Mouse (Mus musculus) skeletal muscle tissue, adult 2 months (tissue): ENCODE measurements around the gene Fchsd2.
A peak's percentile ranks its signal among the peaks of the same experiment; 100 is the strongest.

Source experiments
- DNase-seq: peaks from one replicate; pipeline ENCODE4 v3.0.0-alpha.2; 2012; ENCODE audit warnings: low read depth, low spot score

Fchsd2 gene

GRCm38 (mm10) chr7:101191326-101191969 is 98.8 kb downstream of the Fchsd2 start:
- DNase-seq: no peak

- no peak for DNase-seq
These were observed 118.2 kb downstream of the Fchsd2 start for GRCm38 (mm10) chr7:101210826-101211225.

GRCm38 (mm10) chr7:101213515-101214263 is 121.0 kb downstream of the Fchsd2 start:
- peak; percentile 27 for DNase-seq

GRCm38 (mm10) chr7:101216724-101217123 is 124.1 kb downstream of the Fchsd2 start:
- no peak for DNase-seq

- DNase-seq: no peak
These were observed 130.8 kb downstream of the Fchsd2 start for GRCm38 (mm10) chr7:101223501-101223900.

- no peak for DNase-seq
These were observed 136.7 kb downstream of the Fchsd2 start for GRCm38 (mm10) chr7:101229336-101229735.

- DNase-seq: peak; percentile 25
These were observed 138.8 kb downstream of the Fchsd2 start for GRCm38 (mm10) chr7:101231458-101231857.

- no peak for DNase-seq
These were observed 140.1 kb downstream of the Fchsd2 start for GRCm38 (mm10) chr7:101232716-101233115.

GRCm38 (mm10) chr7:101236712-101237473 is 144.2 kb downstream of the Fchsd2 start:
- no peak for DNase-seq

GRCm38 (mm10) chr7:101248760-101249159 is 156.1 kb downstream of the Fchsd2 start:
- DNase-seq: no peak

- no peak for DNase-seq
These were observed 156.5 kb downstream of the Fchsd2 start for GRCm38 (mm10) chr7:101249173-101249572.

GRCm38 (mm10) chr7:101253071-101253470 is 160.4 kb downstream of the Fchsd2 start:
- DNase-seq: no peak

- no peak for DNase-seq
These were observed 165.8 kb downstream of the Fchsd2 start for GRCm38 (mm10) chr7:101258482-101258881.

- DNase-seq: no peak
These were observed 169.4 kb downstream of the Fchsd2 start for GRCm38 (mm10) chr7:101261941-101262546.

- DNase-seq: no peak
These were observed 170.8 kb downstream of the Fchsd2 start for GRCm38 (mm10) chr7:101263511-101263910.

- DNase-seq: no peak
These were observed 175.0 kb downstream of the Fchsd2 start for GRCm38 (mm10) chr7:101267457-101268259.

- no peak for DNase-seq
These were observed 178.9 kb downstream of the Fchsd2 start for GRCm38 (mm10) chr7:101271602-101272001.

GRCm38 (mm10) chr7:101272466-101273160 is 179.9 kb downstream of the Fchsd2 start:
- DNase-seq: no peak

- no peak for DNase-seq
These were observed 190.1 kb downstream of the Fchsd2 start for GRCm38 (mm10) chr7:101282721-101283120.

GRCm38 (mm10) chr7:101284504-101284903 is 191.8 kb downstream of the Fchsd2 start:
- no peak for DNase-seq
